Mouse (Mus musculus): ENCODE measurements around the gene Fcgr1.

Fcgr1 gene

GRCm38 (mm10) chr3:96273591-96274465, 19.9 kb downstream of the Fcgr1 start:
- CTCF ChIA-PET = interaction anchor here (0.5 kb wide), 1 partner anchor 57 kb away, joined by 3 read pairs; no protein-coding TSS in a partner anchor

GRCm38 (mm10) chr3:96269511-96270474, 24.0 kb downstream of the Fcgr1 start, which contains the start of gene Hist2h2bb:
TSS of gene Hist2h2bb (plus strand) at chr3:96269752.
- CTCF ChIA-PET = interaction anchor here (0.6 to 1.7 kb wide), 2 partner anchors 8 to 208 kb away, joined by 6 to 11 read pairs; no protein-coding TSS in a partner anchor

GRCm38 (mm10) chr3:96268776-96269378, 24.9 kb downstream of the Fcgr1 start:
- CTCF ChIA-PET = interaction anchor here (0.6 to 1.7 kb wide), 2 partner anchors 9 to 209 kb away, joined by 6 to 11 read pairs; no protein-coding TSS in a partner anchor

- CTCF ChIA-PET = interaction anchor here (0.6 to 1.7 kb wide), 4 partner anchors 8 to 295 kb away, joined by 3 to 6 read pairs (median 4); no protein-coding TSS in a partner anchor
Observed at GRCm38 (mm10) chr3:96268051-96268775, 25.6 kb downstream of the Fcgr1 start, which contains the start of gene Hist2h3b. TSS of gene Hist2h3b (plus strand) at chr3:96268654.

- CTCF ChIA-PET = interaction anchor here (0.6 kb wide), 3 partner anchors 8 to 295 kb away, joined by 3 to 4 read pairs (median 3); no protein-coding TSS in a partner anchor
Observed at GRCm38 (mm10) chr3:96267541-96267940, 26.2 kb downstream of the Fcgr1 start.

GRCm38 (mm10) chr3:96266132-96266710, 27.5 kb downstream of the Fcgr1 start:
- CTCF ChIA-PET = interaction anchor here (0.6 to 1.0 kb wide), 2 partner anchors 10 kb away, joined by 4 read pairs; no protein-coding TSS in a partner anchor

GRCm38 (mm10) chr3:96264404-96264949, 29.3 kb downstream of the Fcgr1 start:
- CTCF ChIA-PET = interaction anchor here (0.8 to 1.3 kb wide), 2 partner anchors 21 to 382 kb away, joined by 5 to 10 read pairs; no protein-coding TSS in a partner anchor

- CTCF ChIA-PET = interaction anchor here (0.6 to 1.3 kb wide), 3 partner anchors 20 to 381 kb away, joined by 5 to 10 read pairs (median 8); no protein-coding TSS in a partner anchor
Observed at GRCm38 (mm10) chr3:96263558-96264403, 30.0 kb downstream of the Fcgr1 start.

- CTCF ChIA-PET = interaction anchor here (0.6 kb wide), 1 partner anchor 152 kb away, joined by 8 read pairs; no protein-coding TSS in a partner anchor
Observed at GRCm38 (mm10) chr3:96262979-96263550, 30.7 kb downstream of the Fcgr1 start, which contains the start of gene Hist2h4. TSS of gene Hist2h4 (minus strand) at chr3:96263311.

- CTCF ChIA-PET = interaction anchor here (1.0 kb wide), 1 partner anchor 26 kb away, joined by 3 read pairs; no protein-coding TSS in a partner anchor
Observed at GRCm38 (mm10) chr3:96262216-96262875, 31.4 kb downstream of the Fcgr1 start.

GRCm38 (mm10) chr3:96261623-96262022, 32.1 kb downstream of the Fcgr1 start:
- CTCF ChIA-PET = interaction anchor here (1.0 kb wide), 1 partner anchor 25 kb away, joined by 3 read pairs; no protein-coding TSS in a partner anchor

- CTCF ChIA-PET = no interaction called here
Observed at GRCm38 (mm10) chr3:96260220-96260619, 33.5 kb downstream of the Fcgr1 start.

GRCm38 (mm10) chr3:96257190-96257589, 36.6 kb downstream of the Fcgr1 start:
- CTCF ChIA-PET = no interaction called here

- CTCF ChIA-PET = interaction anchor here (0.7 kb wide), 1 partner anchor 10 kb away, joined by 4 read pairs; no protein-coding TSS in a partner anchor
Observed at GRCm38 (mm10) chr3:96255926-96256593, 37.7 kb downstream of the Fcgr1 start.

GRCm38 (mm10) chr3:96254683-96255355, 39.0 kb downstream of the Fcgr1 start:
- CTCF ChIA-PET = no interaction called here

- CTCF ChIA-PET = no interaction called here
Observed at GRCm38 (mm10) chr3:96251787-96252186, 42.0 kb downstream of the Fcgr1 start.
